Mouse (Mus musculus) lung, postnatal 36 days (tissue): ENCODE measurements at regions not wholly inside any gene's neighbourhood (a gene's known extent, or its start where the extent isn't known, plus 50 kb on each side); places are given as distances from the start of the nearest gene placed in this dataset.
A peak's percentile ranks its signal among the peaks of the same experiment; 100 is the strongest.

Experiments used
- DNase-seq: peaks from one replicate; pipeline ENCODE4 v3.0.0; 2022; ENCODE audit warnings: mixed read lengths

- peak; percentile 49 for DNase-seq
Measured at GRCm38 (mm10) chr3:20590143-20590542, 223.2 kb upstream of the Agtr1b start.

GRCm38 (mm10) chr3:20551563-20551962, 184.6 kb upstream of the Agtr1b start:
- DNase-seq, result peak; percentile 4

DNA sequence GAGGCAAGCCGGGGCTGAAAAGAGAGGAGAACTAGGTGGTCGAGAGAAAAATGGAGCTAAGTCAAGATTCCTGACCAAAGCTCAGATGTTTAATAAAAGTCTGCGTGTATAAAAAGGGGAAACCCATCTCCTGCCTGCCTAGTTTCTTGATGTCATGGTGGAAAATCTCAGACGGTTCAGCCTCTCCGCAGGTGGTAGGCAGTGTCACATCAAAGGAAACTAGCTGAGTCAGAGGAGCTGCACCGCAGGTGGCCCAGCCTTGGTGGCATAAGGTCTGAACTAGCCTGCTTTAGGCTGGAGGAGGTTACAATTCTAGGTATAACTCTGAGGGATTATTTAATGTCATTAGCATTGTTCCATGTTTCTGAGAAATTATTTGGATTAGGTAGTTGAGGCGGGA, 177.0 kb upstream of the Agtr1b start:
- no peak for DNase-seq

DNA sequence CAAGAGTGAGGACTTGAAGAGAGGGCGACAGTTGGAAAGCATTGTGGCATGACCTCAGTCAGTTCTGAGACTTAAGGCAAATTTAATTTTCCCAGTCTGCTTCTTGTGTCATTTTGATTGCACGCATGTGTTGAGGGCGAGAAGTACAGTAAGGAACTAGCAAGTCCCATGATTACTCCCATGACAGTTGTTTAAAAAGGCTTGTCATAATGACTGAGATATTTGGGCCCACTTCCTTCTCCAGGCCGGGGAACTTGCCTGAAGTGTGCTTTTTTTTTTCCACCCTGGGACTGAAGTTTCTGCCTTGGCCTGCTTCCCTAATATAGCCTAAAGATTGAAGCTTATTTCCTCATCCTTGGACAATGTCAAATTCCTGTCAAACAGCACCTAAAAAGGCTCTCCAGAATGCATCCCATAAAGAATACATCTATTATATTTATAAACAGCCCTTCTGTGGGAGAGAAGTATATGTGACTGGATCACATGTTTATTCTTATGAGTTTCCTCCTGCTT, 171.6 kb upstream of the Agtr1b start:
- DNase-seq, result no peak

DNA sequence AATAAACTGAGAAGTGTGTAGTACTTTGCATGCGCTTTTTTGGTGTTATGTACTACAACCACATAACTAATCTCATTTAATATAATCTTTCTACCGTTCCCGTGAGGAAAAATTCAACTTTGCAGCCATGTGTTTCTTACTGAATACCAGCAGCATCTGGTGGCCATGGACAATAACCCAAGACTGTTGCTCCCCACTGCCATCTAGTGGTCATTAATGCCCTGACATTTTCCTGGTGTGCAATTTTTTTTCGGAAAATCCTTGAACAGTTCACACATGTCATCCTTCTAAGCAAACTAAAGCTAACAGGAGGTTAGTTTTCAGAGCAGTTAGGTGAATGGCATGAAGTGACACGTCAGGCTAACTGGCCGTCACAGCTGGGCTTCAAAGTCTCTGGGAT, 153.8 kb upstream of the Agtr1b start:
- DNase-seq, result peak; percentile 23

DNA sequence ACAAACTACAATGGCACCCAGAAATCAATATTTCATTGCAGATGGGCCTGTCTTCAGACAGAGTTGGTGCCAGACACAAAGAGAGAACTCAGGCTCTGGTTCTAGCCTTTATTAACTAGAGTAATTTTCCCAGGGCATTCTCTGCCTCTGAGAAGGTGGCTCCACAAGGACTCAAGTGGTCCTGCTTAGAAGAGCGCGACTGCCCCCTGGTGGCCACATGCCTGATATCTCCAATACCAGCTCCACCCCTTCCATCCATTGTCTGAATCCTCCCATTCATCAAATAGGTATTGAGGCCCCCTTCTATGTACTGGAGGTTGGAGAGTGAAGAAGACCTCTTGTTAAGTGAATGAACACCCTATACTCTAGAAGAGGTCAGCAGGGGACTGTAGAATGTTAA, 142.2 kb upstream of the Agtr1b start:
- peak; percentile 83 for DNase-seq

- peak; percentile 3 for DNase-seq
Measured at GRCm38 (mm10) chr3:20505546-20505945, 138.6 kb upstream of the Agtr1b start.
